Mouse (Mus musculus) myocyte (in vitro differentiated cells): ENCODE data around the gene Ubqln4. TPM values are rescaled to one million over a fixed set of nuclear protein-coding genes. Genes with fewer than 3 reads are reported as not detected.

Source experiments
- H3K27me3 ChIP-seq: one replicate; pipeline ENCODE4 v1.6.1; 2011; ENCODE audit not compliant: control insufficient read depth, insufficient read depth, insufficient read length
- H3K36me3 ChIP-seq: one replicate; pipeline ENCODE4 v1.6.1; 2011; ENCODE audit not compliant: control insufficient read depth, insufficient read depth
- H3K4me2 ChIP-seq: one replicate; pipeline ENCODE4 v1.6.1; 2011; ENCODE audit warnings: low read depth, control low read depth
- H3K4me3 ChIP-seq: one replicate; pipeline ENCODE4 v1.5.1; 2011; ENCODE audit warnings: mild to moderate bottlenecking, control low read depth, moderate library complexity
- H3K79me2 ChIP-seq: one replicate; pipeline ENCODE4 v1.6.1; 2011; ENCODE audit not compliant: control insufficient read depth, insufficient read depth
- H3ac ChIP-seq: one replicate; pipeline ENCODE4 v1.6.1; 2011; ENCODE audit not compliant: control insufficient read depth, insufficient read length
- CEBPB ChIP-seq: IDR thresholded peaks from 2 replicates; pipeline ENCODE4 v1.6.1; 2011; ENCODE audit warnings: mild to moderate bottlenecking, moderate library complexity; ENCODE audit not compliant: poor library complexity, insufficient read depth, severe bottlenecking
- MAX ChIP-seq: IDR thresholded peaks from one replicate; pipeline ENCODE4 v1.6.1; 2011; ENCODE audit warnings: low read depth, mild to moderate bottlenecking, control low read depth
- MYOD1 ChIP-seq, 3 experiments: IDR thresholded peaks; one replicate each; pipeline ENCODE4 v1.6.1; 2011; ENCODE audit warnings: control low read depth in 2 of 3, low read depth in 2 of 3, mild to moderate bottlenecking in 2 of 3, moderate library complexity in 1 of 3; ENCODE audit not compliant: insufficient read length in 2 of 3, control insufficient read depth in 1 of 3
- MYOG ChIP-seq, 3 experiments: IDR thresholded peaks; one replicate each; pipeline ENCODE4 v1.6.1; 2011; ENCODE audit warnings: control low read depth in 2 of 3, low read depth in 2 of 3, mild to moderate bottlenecking in 2 of 3; ENCODE audit not compliant: insufficient read length in 2 of 3, control insufficient read depth in 1 of 3, insufficient read depth in 1 of 3
- POLR2A ChIP-seq: IDR thresholded peaks from one replicate; pipeline ENCODE4 v1.6.1; 2011; ENCODE audit warnings: low read depth, mild to moderate bottlenecking, control low read depth, moderate library complexity; ENCODE audit not compliant: insufficient read length
- POLR2AphosphoS2 ChIP-seq: IDR thresholded peaks from one replicate; pipeline ENCODE4 v1.6.1; 2011; ENCODE audit warnings: low read depth, control low read depth; ENCODE audit not compliant: insufficient read length
- REST ChIP-seq: IDR thresholded peaks from one replicate; pipeline ENCODE4 v1.6.1; 2011; ENCODE audit warnings: mild to moderate bottlenecking, control low read depth, moderate library complexity; ENCODE audit not compliant: insufficient read depth, insufficient read length
- SRF ChIP-seq: IDR thresholded peaks from one replicate; pipeline ENCODE4 v1.6.1; 2011; ENCODE audit warnings: low read depth; ENCODE audit not compliant: control insufficient read depth, insufficient read length
- TCF12 ChIP-seq: IDR thresholded peaks from one replicate; pipeline ENCODE4 v1.6.1; 2011; ENCODE audit warnings: mild to moderate bottlenecking, control low read depth; ENCODE audit not compliant: poor library complexity, insufficient read depth, severe bottlenecking
- TCF3 ChIP-seq: IDR thresholded peaks from one replicate; pipeline ENCODE4 v1.6.1; 2011; ENCODE audit warnings: low read depth, control low read depth; ENCODE audit not compliant: insufficient read length
- USF1 ChIP-seq: IDR thresholded peaks from one replicate; pipeline ENCODE4 v1.6.1; 2011; ENCODE audit warnings: low read depth, mild to moderate bottlenecking, control low read depth, moderate library complexity
- polyA plus RNA-seq: library from polyadenylated mRNA; unstranded; fragments of >200 nt; fragmentation: generic; extraction: Trizol; gene quantifications from one replicate; pipeline ENCODE4 v1.2.1, GENCODE M21; 2012; ENCODE audit warnings: missing spikeins

Ubqln4 gene
- polyA plus RNA-seq, 1 experiment: 44.9 TPM

- Histone ChIP-seq H3K27me3 (no peaks in the 10 kb centered on the region), H3K4me3 (no peak overlapping the region), H3ac (no peak overlapping the region), H3K4me2 (no peak overlapping the region), H3K36me3 (no peaks in the 10 kb centered on the region), H3K79me2 (peaks cover 7% of the 10 kb centered on the region)
- TF ChIP-seq POLR2A (no peak), REST (no peak)
Observed at GRCm38 (mm10) chr3:88521156-88521555, 32.4 kb upstream of the Ubqln4 start.

GRCm38 (mm10) chr3:88521803-88522331 lies 31.7 kb upstream of the Ubqln4 start:
- Histone ChIP-seq H3K79me2 (peaks cover 7% of the 10 kb centered on the region), H3K4me2 (peak overlapping the region; percentile 10)
- TF ChIP-seq MYOG (IDR thresholded peaks at IDR 0.05; ENCODE audit: control insufficient read depth in 1 of 3, insufficient read depth in 1 of 3, insufficient read length in 2 of 3, low read depth in 2 of 3): no peak
- peak; percentile 73 for TF ChIP-seq POLR2AphosphoS2
- TF ChIP-seq SRF: no peak

GRCm38 (mm10) chr3:88523027-88523426 lies 30.5 kb upstream of the Ubqln4 start:
- TF ChIP-seq USF1: no peak
- no peak for TF ChIP-seq MYOG (IDR thresholded peaks at IDR 0.05; ENCODE audit: control insufficient read depth in 1 of 3, insufficient read depth in 1 of 3, insufficient read length in 2 of 3, low read depth in 2 of 3)
- Histone ChIP-seq H3K27me3 (no peaks in the 10 kb centered on the region), H3K79me2 (peaks cover 7% of the 10 kb centered on the region), H3ac (no peak overlapping the region), H3K4me2 (no peak overlapping the region), H3K36me3 (no peaks in the 10 kb centered on the region), H3K4me3 (no peak overlapping the region)

More at GRCm38 (mm10) chr3:88521803-88522331, 31.7 kb upstream of the Ubqln4 start:
- H3K36me3 ChIP-seq: no peaks in the 10 kb centered on the region
- no peaks in the 10 kb centered on the region for H3K27me3 ChIP-seq
- no peak overlapping the region for H3ac ChIP-seq
- H3K4me3 ChIP-seq: no peak overlapping the region

- TF ChIP-seq TCF3 (no peak), POLR2AphosphoS2 (no peak), REST (no peak)
- Histone ChIP-seq H3K4me3 (no peak overlapping the region), H3K4me2 (no peak overlapping the region), H3K36me3 (no peaks in the 10 kb centered on the region), H3K79me2 (peaks cover 15% of the 10 kb centered on the region), H3K27me3 (no peaks in the 10 kb centered on the region), H3ac (no peak overlapping the region)
Observed at GRCm38 (mm10) chr3:88525021-88525420, 28.5 kb upstream of the Ubqln4 start.

GRCm38 (mm10) chr3:88526157-88527131 lies 27.1 kb upstream of the Ubqln4 start:
- TF ChIP-seq POLR2AphosphoS2 (peak; percentile 54), POLR2A (peak; percentile 28), SRF (no peak), MYOD1 (IDR thresholded peaks at IDR 0.05; ENCODE audit: control insufficient read depth in 1 of 3, insufficient read length in 2 of 3, low read depth in 2 of 3) (no peak), CEBPB (no peak), MYOG (IDR thresholded peaks at IDR 0.05; ENCODE audit: control insufficient read depth in 1 of 3, insufficient read depth in 1 of 3, insufficient read length in 2 of 3, low read depth in 2 of 3) (peak in 1 of 3 experiments; percentile 5), TCF3 (no peak), MAX (no peak)
- Histone ChIP-seq H3K4me2 (peak overlapping the region; percentile 57), H3ac (no peak overlapping the region), H3K36me3 (no peaks in the 10 kb centered on the region), H3K4me3 (no peak overlapping the region), H3K27me3 (no peaks in the 10 kb centered on the region), H3K79me2 (peaks cover 22% of the 10 kb centered on the region)

- H3K79me2 ChIP-seq: peaks cover 29% of the 10 kb centered on the region
- TF ChIP-seq TCF12 (peak; percentile 14), MYOD1 (IDR thresholded peaks at IDR 0.05; ENCODE audit: control insufficient read depth in 1 of 3, insufficient read length in 2 of 3, low read depth in 2 of 3) (peak in 2 of 3 experiments; percentile 1 to 32), POLR2AphosphoS2 (no peak), MAX (no peak), MYOG (IDR thresholded peaks at IDR 0.05; ENCODE audit: control insufficient read depth in 1 of 3, insufficient read depth in 1 of 3, insufficient read length in 2 of 3, low read depth in 2 of 3) (peak in 2 of 3 experiments; percentile 57 to 76), POLR2A (no peak)
- H3ac ChIP-seq: no peak overlapping the region
- peak overlapping the region; percentile 21 for H3K4me2 ChIP-seq
- H3K27me3 ChIP-seq: no peaks in the 10 kb centered on the region
- H3K4me3 ChIP-seq: no peak overlapping the region
- H3K36me3 ChIP-seq: no peaks in the 10 kb centered on the region
Observed at GRCm38 (mm10) chr3:88527565-88527964, 26.0 kb upstream of the Ubqln4 start.
